Mouse (Mus musculus): Measurements from ENCODE around the gene Tomm34.
"Not testable (repeated sequence)": the region's sequence is repeated elsewhere in the genome, so short reads cannot be mapped to it uniquely, and the experiment has no call there.

- TF ChIP-seq POLR2A (IDR thresholded peaks at IDR 0.05; ENCODE audit: low read depth, low read length); CTCF (IDR thresholded peaks at IDR 0.05; ENCODE audit: extremely low read depth, insufficient read length, insufficient replicate concordance, low read depth, low read length): not testable (repeated sequence)
Observed at GRCm38 (mm10) chr2:164071437-164071820, 460 bp upstream of the Tomm34 start.
